Mouse (Mus musculus) embryonic facial prominence, embryonic 11.5 days (tissue): ENCODE data around the gene Cfap221. TPM values are rescaled to one million over a fixed set of nuclear protein-coding genes. Genes with fewer than 3 reads are reported as not detected.

Source experiments
- ATAC-seq: fragments of 200-750 bp; cut with Nextera tagmentation; replicated peaks from 2 replicates; pipeline ENCODE4 v1.8.0; 2017; ENCODE audit warnings: low read depth; ENCODE audit not compliant: insufficient number of reproducible peaks, low FRiP score, low TSS enrichment
- DNase-seq: peaks from one replicate; pipeline ENCODE4 v3.0.0-alpha.2; 2015; ENCODE audit warnings: low spot score
- H3K27ac ChIP-seq: fragments of 300-500 bp; sonication (generic); replicated peaks from 2 replicates; pipeline ENCODE4 v1.5.1; 2014; ENCODE audit warnings: mild to moderate bottlenecking, low read depth, low read length, control low read depth
- H3K27me3 ChIP-seq: fragments of 300-500 bp; sonication (generic); 2 replicates; pipeline ENCODE4 v1.6.1; 2014; ENCODE audit warnings: mild to moderate bottlenecking, low read length, moderate library complexity, mixed read lengths; ENCODE audit not compliant: control insufficient read depth, insufficient read depth
- H3K36me3 ChIP-seq: fragments of 300-500 bp; sonication (generic); replicated peaks from 2 replicates; pipeline ENCODE4 v1.6.1; 2014; ENCODE audit warnings: low read depth, mild to moderate bottlenecking, low read length, moderate library complexity, mixed read lengths; ENCODE audit not compliant: control insufficient read depth, insufficient read depth
- H3K4me1 ChIP-seq: fragments of 300-500 bp; sonication (generic); 2 replicates; pipeline ENCODE4 v1.6.1; 2014; ENCODE audit warnings: low read length, mixed read lengths; ENCODE audit not compliant: control insufficient read depth, insufficient read depth
- H3K4me2 ChIP-seq: fragments of 300-500 bp; sonication (generic); 2 replicates; pipeline ENCODE4 v1.6.1; 2014; ENCODE audit warnings: low read depth, mild to moderate bottlenecking, control low read depth, low read length, moderate library complexity
- H3K4me3 ChIP-seq: fragments of 300-500 bp; sonication (generic); 2 replicates; pipeline ENCODE4 v1.5.1; 2014; ENCODE audit warnings: low read depth, low read length, control low read depth
- H3K9ac ChIP-seq: fragments of 300-500 bp; sonication (generic); replicated peaks from 2 replicates; pipeline ENCODE4 v1.6.1; 2014; ENCODE audit warnings: mild to moderate bottlenecking, control low read depth, low read length
- H3K9me3 ChIP-seq: fragments of 300-500 bp; sonication (generic); replicated peaks from 2 replicates; pipeline ENCODE4 v1.6.1; 2016; ENCODE audit warnings: mild to moderate bottlenecking, low read length, inconsistent platforms, mixed read lengths; ENCODE audit not compliant: control insufficient read depth
- WGBS: fragments of 180-500 bp; shearing (Covaris S2); extraction: QIAGEN DNeasy Blood & Tissue Kit; methylation state at CpG from one replicate; pipeline ENCODE4 v1.1.7; 2014; 5-methylcytosine and 5-hydroxymethylcytosine counted together
- polyA plus RNA-seq: library from polyadenylated mRNA; unstranded; fragments of >200 nt; fragmentation: Nextera tagmentation; extraction: Ambion mirVana; gene quantifications from 2 replicates; pipeline ENCODE4 v1.2.1, GENCODE M21; 2014

Cfap221 gene
- polyA plus RNA-seq, 1 experiment from 2014 or later: not detected

DNA sequence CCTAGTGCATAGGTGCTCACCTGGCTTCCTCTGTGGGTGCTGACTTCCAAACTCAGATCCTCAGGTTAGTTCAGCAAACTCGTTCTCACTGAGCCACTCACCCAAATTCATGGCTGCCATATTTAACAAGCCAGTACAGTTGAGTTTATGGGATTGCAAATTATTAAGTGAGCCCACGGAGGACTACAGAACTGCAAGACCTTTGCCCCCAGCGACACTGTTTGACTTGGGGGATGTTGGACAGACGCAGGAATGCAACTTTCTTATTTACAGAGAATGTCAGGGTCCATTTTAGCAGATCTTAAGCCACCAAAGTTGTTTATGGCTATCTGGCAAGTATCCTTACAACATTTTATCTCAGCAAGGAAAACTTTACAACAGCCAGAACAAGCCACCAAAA, 21.9 kb downstream of the Cfap221 start:
- H3K27ac ChIP-seq: no peak overlapping the region

DNA sequence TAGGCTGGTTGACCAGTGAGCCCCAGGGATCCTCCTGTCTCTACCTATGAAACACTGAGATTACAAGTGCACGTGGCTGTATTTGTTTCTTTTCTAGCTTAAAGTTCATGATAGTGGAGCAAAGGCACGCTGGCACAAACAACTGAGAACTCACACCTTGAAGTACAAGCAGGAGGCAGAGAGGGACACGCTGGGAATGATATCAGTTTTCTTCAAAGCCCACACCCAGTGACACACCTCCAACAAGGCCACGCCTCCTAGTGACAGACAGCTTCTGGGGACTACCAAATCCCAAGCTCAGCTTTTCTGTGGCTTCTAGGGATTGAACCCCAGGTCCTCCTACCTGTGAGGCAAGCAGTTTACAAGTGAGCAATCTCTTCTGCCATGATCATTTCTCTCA, 23.9 kb downstream of the Cfap221 start:
- 46% methylated on average over 4 of the region's 4 CpGs for WGBS
- Histone ChIP-seq H3K4me2 (no peak overlapping the region), H3K27me3 (no peaks in the 10 kb centered on the region), H3K9me3 (no peaks in the 10 kb centered on the region), H3K36me3 (no peaks in the 10 kb centered on the region; the same call in 1 of the 2 replicates), H3K9ac (no peak overlapping the region), H3K4me1 (no peaks in the 10 kb centered on the region), H3K27ac (no peak overlapping the region), H3K4me3 (no peak overlapping the region)
- ATAC-seq: no peak
- no peak for DNase-seq

More for the DNA sequence above, 21.9 kb downstream of the Cfap221 start:
- H3K9me3 ChIP-seq: no peaks in the 10 kb centered on the region
- ATAC-seq (no peak), DNase-seq (no peak)
- no peaks in the 10 kb centered on the region for H3K27me3 ChIP-seq
- 73% methylated on average over 4 of the region's 4 CpGs for WGBS
- no peak overlapping the region for H3K4me3 ChIP-seq
- H3K4me1 ChIP-seq: no peaks in the 10 kb centered on the region
- no peak overlapping the region for H3K4me2 ChIP-seq
- H3K9ac ChIP-seq: no peak overlapping the region
- no peaks in the 10 kb centered on the region; the same call in 1 of the 2 replicates for H3K36me3 ChIP-seq

DNA sequence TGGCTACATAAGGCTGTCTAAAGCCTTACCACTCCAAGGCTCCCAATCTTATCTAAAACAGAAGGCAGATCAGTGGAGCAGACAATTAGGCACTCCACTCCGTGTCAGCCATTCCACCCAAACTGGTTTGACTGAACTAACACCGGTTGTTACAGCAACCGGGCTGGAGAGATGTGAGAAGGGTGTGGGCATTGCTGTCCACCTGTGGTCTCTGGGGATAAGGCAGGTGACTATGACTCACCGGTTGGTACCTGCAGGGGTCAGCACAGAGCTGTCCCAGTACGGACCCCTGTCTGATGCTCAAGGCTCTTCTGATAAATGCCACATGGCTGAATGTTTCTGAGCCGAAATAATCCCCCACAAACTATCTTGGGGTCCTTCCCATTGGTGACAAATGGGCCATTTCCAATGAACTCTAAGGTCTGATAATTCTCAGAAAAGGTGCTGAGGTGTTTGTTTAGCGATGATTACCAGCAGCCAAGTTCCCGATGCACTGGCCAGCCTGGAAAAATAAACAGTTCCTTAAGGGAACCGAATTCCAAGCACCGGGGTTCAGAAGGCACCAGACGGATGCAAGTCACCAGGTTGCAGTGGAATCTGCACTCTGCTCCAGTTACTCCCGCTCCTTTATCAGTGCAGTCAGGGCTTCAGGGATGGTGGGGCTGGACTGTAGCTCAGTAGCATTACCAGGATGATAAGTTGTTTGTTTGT, 31.1 kb downstream of the Cfap221 start:
- 47% methylated on average over 12 of the region's 12 CpGs for WGBS
- ATAC-seq (0 out of 2 replicates have a peak, but pooled peaks have one; percentile 23), DNase-seq (peak; percentile 4)
- Histone ChIP-seq H3K27ac (no peak overlapping the region), H3K9me3 (no peaks in the 10 kb centered on the region), H3K36me3 (no peaks in the 10 kb centered on the region), H3K27me3 (no peaks in the 10 kb centered on the region), H3K4me3 (no peak overlapping the region), H3K9ac (no peak overlapping the region), H3K4me2 (no peak overlapping the region), H3K4me1 (no peaks in the 10 kb centered on the region)

DNA sequence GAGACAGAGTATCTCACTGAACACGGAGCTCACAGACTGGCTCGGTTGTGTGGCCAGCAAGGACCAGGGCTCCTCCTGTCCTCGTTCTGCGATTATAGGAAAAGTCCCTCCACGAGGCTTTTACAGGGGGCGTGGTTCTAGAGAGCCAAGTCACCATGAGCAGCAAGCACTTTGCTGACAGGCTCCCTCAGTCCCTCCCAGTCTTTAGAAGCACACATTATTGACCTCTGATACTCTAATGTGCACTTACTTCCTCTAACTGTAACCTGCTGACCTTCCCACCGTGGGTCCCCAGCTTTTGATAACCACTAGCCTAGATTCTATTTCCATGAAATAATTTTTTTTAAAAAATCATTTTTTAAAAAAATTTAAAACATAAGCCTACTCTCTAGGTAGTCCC, 37.1 kb downstream of the Cfap221 start:
- DNase-seq (no peak), ATAC-seq (no peak)
- WGBS: 55% methylated on average over 7 of the region's 7 CpGs
- no peaks in the 10 kb centered on the region for H3K9me3 ChIP-seq
- no peak overlapping the region for H3K27ac ChIP-seq
- H3K36me3 ChIP-seq: no peaks in the 10 kb centered on the region
- no peaks in the 10 kb centered on the region for H3K27me3 ChIP-seq
- no peak overlapping the region for H3K9ac ChIP-seq
- no peak overlapping the region for H3K4me2 ChIP-seq
- H3K4me1 ChIP-seq: no peaks in the 10 kb centered on the region
- H3K4me3 ChIP-seq: no peak overlapping the region

DNA sequence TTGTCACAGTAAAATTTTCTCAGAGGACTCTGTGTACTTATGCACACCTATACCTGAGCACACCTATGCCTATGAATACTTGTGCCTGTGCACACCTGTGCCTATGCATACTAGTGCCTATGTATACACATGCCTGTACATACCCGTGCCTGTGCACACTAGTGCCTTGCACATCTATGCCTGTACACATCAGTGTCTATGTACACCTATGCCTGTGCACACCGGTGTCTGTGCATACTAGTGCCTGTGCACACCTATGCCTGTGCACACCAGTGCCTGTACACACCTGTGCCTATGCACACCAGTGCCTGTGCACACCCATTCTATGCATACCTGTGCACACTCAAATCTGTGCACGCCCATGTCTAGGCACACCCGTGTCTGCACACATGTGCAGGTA, 37.6 kb downstream of the Cfap221 start:
- no peak for ATAC-seq
- Histone ChIP-seq H3K27ac (no peak overlapping the region), H3K9ac (no peak overlapping the region), H3K9me3 (no peaks in the 10 kb centered on the region), H3K4me3 (no peak overlapping the region), H3K36me3 (no peaks in the 10 kb centered on the region), H3K27me3 (no peaks in the 10 kb centered on the region), H3K4me1 (no peaks in the 10 kb centered on the region), H3K4me2 (no peak overlapping the region)
- no peak for DNase-seq
- 89% methylated on average over 4 of the region's 4 CpGs for WGBS

DNA sequence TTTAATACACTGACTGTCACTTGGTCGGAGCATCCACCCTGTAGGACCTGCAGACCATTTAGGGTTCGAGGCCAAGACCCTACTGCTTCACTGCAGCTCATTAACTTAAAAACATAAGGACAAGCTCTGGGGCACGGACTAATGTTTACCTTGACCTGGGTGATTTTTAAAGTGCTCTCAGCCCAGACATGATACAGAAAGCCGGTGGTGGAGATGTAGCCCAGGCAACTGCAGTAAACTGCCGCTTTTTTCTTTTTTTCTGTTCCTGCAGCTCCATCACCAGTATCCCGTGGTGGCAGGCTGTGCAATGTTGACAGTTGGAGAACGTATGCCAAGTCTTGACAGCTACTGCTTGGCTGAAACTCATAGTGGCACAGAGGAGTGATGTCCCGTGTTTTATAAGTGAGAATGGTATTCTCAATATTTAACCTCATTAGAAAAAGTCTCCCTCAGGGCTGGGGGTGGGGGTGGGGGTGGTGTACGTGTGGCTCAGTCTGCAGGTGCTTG, 39.3 kb downstream of the Cfap221 start:
- no peak overlapping the region for H3K9ac ChIP-seq
- no peaks in the 10 kb centered on the region for H3K9me3 ChIP-seq
- H3K4me3 ChIP-seq: no peak overlapping the region
- H3K27me3 ChIP-seq: no peaks in the 10 kb centered on the region
- DNase-seq (no peak), ATAC-seq (no peak)
- WGBS: 66% methylated on average over 9 of the region's 9 CpGs
- H3K27ac ChIP-seq: no peak overlapping the region
- H3K4me1 ChIP-seq: no peaks in the 10 kb centered on the region
- H3K4me2 ChIP-seq: no peak overlapping the region
- no peaks in the 10 kb centered on the region for H3K36me3 ChIP-seq

DNA sequence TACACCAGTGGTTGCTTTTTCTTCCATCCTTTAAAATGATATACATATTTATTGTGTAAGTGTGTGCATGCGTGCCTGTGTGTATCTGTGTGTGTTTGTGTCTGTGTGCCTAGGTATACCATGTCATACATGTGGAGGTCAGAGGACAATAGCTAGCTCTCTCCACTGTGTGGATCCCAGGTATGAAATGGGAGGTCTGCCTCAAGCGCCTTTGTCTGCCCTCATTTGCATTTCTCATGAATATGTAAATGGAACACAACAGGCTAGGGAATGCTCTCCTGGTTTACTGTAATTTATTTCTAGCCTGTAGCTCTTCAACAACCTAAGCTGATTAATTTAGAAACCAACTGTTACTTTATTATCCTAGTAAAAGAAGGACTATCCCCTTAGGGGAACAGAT, 42.4 kb downstream of the Cfap221 start:
- Histone ChIP-seq H3K27ac (no peak overlapping the region), H3K4me2 (no peak overlapping the region), H3K27me3 (no peaks in the 10 kb centered on the region), H3K36me3 (no peaks in the 10 kb centered on the region), H3K4me1 (no peaks in the 10 kb centered on the region), H3K4me3 (no peak overlapping the region), H3K9ac (no peak overlapping the region), H3K9me3 (no peaks in the 10 kb centered on the region)
- no peak for ATAC-seq
- 77% methylated on average over 2 of the region's 2 CpGs for WGBS
- DNase-seq: no peak

DNA sequence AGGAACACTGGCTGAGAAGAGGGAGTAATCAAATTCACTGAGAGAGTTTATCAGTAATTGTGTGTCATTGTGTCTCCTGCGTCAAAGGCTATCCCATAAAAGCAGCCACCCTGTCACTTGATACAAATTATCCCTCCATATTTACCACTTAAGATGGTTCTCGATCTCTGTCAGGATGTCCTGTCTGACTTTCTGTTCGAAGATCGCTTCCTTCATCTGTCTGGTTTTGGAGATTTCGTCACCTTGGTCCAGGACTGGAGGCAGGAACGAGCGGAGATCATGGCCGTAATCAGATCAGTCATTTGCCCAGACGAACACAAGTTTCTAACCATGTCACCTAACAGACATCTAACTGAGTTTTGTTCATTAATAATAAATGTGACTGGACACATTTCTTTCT, 43.6 kb downstream of the Cfap221 start:
- 85% methylated on average over 9 of the region's 9 CpGs for WGBS
- DNase-seq: no peak
- ATAC-seq: no peak

More for the DNA sequence above, 43.6 kb downstream of the Cfap221 start:
- no peak overlapping the region for H3K4me2 ChIP-seq
- H3K27me3 ChIP-seq: no peaks in the 10 kb centered on the region
- H3K9ac ChIP-seq: no peak overlapping the region
- H3K4me3 ChIP-seq: no peak overlapping the region
- no peaks in the 10 kb centered on the region for H3K9me3 ChIP-seq
- no peaks in the 10 kb centered on the region for H3K36me3 ChIP-seq
- H3K4me1 ChIP-seq: no peaks in the 10 kb centered on the region
- H3K27ac ChIP-seq: no peak overlapping the region
